Mouse (Mus musculus): ENCODE results near the gene Zscan2.

Gene Zscan2

DNA sequence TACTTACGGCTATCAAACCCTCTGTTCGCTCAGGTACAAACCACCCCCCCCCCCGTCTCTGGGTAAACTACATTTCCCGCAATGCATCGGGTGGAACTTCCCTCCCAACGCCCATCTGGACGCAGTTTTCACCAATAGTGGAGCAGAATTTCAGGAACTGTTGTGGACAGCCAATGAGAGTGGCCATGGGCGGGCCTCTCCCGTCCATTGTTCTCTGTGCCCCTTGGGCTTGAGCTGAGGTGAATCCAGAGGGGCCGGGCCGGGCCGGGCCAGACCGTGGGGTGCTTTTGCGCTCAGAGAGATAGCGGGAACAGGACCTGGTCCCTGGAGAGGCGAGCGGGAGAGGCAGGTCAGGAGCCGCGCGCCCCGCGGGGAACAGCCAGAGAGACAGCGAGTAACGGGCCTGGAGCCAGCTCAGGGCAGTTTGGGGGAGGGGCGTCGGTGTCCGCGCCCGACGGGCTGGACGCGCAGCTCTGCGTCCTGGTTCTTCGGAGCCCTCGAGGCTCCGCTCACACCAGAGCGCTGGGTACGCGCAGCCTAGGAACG lies at the start of gene Zscan2:
Gene Zscan2 (plus strand): TSS at position 192 of the 546 bp plus-strand sequence.
- DNase-seq (ENCODE audit: low spot score), result peak; percentile 97

DNA sequence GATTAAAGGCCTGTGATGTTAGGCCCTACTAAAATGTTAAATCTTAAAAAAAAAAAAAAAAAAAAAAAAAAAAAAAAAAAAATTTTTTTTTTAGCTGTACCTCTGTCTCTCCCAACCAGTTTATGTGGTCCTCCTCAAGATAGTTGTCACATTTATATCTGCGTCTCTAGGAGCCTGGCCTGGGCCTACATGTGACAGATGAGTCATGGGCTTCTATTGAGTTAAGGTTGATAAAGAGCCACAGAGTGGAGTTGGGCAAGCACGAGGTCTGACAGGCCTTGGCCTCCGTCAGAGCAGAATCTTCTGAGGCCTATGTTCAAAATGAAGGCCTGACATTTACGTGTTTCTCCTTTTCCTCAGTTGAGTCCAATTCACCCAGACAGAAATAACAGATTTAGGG lies 47.3 kb upstream of the Zscan2 start:
- no peak for DNase-seq (ENCODE audit: low spot score)

DNA sequence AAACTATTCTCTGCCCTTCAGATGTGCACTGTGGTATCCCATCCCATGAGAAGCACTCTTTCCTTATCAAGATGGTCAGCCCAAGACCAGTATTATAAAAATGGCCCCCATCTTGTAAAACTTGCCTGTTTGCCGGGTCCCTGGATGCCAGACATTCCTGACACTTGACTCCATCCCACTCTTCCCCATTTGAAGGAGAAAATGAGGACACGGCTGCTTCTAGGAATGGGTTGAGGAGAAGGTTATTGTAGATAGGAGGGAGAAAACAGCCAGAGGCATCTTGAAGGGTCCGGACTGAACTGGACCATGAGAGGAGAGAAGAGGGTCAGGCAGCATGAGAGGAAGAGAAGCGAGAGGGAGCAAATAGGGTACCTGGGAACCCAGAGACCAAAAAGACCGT lies 44.1 kb upstream of the Zscan2 start:
- no peak for DNase-seq (ENCODE audit: low spot score)

DNA sequence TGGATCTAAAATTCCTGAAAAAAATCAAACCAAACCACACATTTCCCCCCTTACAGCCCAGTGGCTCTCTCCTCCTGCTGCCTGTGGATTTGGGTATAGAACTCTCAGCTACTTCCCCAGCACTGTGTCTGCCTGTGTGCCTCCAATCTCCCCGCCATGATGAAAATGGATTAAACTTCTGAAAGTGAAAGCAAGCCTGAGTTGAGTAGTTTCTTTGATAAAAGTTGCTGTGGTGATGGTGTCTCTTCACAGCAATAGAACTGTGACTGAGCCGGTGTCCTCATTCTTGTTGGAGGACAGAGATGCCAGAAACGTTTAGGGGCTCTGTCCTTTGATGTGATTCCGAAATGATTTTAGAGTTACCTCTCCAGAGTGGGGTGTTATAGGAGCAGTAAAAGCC lies 39.9 kb upstream of the Zscan2 start:
- no peak for DNase-seq (ENCODE audit: low spot score)

DNA sequence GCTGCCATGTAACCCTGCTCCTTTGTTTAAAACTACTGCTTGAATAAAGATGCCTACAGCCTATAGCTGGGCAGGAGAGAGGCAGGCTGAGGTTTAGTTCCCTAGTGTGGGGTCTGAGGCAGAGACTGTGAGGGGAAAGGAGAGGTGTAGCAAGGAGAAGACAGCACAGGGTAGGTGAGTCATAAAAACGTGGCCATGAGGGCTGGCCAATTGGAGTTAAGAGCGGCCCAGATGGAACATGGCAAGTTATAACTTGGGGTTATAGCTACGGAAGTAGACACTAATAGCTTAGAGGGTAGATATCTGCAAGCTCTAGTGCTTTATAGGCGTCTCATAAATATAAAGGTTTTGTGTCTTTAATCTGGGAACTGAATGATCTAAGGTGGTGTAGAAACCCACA lies 37.5 kb upstream of the Zscan2 start:
- DNase-seq (ENCODE audit: low spot score), result no peak

DNA sequence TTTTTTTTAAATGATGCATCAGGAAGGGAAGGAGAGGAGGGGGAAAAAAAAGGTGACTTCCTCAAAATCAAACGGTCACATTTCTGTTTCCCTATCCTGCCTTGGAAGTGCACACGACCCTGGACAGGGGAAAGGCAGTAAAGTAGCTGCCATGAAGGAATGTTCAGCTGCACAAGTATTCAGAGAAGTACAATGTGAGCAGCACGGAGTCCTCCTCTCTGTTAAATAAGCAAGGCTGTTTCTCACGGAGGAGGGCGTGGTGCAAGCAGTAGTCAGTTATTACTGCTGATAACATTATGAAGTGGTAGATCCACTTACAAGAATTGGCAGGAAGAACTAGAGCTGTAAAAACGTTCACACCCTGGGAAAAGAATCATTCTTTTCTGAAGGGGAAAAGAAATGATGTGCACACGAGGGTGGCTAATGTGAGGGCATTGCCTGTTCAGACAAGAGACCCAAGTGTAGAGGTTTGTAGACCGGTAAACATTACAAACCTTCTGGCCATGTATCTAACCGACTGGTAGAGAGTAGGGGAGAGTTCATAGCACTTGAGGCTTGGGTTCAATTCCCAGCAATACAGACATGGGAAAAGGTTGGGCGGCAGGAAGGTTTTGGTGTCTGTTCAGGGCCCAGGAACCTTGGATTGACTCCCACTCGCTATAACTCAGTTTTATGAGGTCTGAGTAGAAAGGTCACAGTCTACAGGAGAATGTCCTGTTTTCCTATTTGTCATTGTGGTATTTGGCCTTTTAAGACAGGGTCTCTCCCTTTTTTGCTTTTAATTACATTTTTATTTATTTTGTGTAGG lies 36.6 kb upstream of the Zscan2 start:
- DNase-seq (ENCODE audit: low spot score), result no peak

DNA sequence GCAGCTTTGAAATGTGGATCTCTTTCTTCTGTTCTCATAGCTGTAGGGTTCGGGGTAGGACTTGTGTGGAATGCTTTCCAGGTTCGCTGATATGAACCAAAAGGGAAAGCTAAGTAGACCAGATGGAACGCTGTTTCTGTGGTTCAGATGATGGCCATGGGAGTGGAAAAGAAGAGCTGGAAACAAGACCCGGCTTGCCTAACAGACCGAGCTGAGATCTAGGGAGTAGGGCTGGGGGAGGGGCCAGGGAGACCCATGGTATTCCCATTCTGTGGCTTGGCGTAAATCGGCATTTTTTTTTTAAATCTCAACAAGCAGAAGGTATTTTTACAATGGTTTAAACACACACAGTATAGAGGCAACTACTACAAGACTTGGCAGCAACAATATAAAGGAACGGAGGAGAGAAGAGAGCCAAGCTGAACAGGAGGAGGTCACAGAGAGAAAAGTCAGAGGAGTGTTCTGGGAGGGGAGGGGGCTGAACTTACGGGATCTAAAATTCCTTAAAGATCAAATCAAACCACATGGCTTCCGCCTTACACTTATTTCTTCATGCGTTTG lies 34.8 kb upstream of the Zscan2 start, which contains the start of gene Iqgap1:
Gene Iqgap1 (minus strand): TSS at position 132 of the 561 bp plus-strand sequence.
- DNase-seq (ENCODE audit: low spot score), result no peak

DNA sequence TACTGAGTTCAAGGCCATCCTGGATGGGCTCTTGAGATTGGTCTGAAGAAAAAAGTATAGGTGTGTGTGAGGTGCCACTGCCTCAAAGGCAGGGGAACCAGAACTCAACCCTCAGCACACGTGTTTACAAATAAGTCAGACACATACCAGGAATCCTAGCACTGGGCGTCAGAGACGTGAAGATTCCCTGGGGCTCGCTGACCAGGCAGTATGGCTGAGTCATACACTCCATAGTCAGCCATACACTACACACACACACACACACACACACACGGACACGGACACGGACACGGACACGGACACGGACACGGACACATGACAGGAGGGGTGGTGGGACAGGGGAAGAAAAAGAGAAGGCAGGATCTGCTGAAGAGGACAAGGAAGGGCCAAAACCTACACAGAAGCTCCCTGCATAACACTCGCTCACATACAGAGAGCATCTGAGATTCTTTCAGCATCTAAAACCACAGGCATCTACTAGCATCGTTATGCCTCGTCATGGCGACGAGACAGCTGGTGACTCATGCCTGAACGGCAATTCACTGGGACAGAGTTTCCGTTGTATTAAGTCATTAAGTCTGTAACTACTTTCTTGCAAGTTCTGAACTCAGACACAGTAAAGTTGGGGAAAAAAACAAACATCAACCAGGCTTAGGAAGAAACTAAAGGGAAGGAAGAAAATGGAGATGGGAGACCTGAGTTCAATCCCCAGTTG lies 32.4 kb upstream of the Zscan2 start:
- peak; percentile 41 for DNase-seq (ENCODE audit: low spot score)

DNA sequence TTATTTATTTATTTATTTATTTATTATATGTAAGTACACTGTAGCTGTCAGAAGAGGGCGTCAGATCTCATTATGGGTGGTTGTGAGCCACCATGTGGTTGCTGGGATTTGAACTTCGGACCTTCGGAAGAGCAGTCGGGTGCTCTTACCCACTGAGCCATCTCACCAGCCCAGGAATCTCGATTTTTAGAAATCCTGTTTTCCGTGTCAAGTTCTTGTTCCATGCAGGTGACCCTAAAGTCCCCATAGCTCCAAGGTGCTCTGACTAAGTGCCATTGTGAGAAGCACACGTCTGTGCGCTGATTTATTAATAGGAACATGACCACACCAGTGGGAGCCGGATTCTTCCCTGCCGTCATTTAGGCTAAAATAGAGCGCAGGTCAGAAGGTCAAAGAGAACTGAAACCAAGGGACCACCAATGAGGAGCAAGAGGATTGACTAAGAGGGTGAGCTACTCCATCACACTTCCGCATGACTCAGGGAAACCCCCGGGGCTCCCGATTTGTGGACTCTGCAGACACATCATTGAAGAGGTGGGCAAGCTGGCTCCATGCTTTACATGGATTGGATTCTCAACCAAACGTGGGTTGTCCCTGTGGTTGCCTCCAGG lies 30.4 kb upstream of the Zscan2 start:
- DNase-seq (ENCODE audit: low spot score), result no peak

DNA sequence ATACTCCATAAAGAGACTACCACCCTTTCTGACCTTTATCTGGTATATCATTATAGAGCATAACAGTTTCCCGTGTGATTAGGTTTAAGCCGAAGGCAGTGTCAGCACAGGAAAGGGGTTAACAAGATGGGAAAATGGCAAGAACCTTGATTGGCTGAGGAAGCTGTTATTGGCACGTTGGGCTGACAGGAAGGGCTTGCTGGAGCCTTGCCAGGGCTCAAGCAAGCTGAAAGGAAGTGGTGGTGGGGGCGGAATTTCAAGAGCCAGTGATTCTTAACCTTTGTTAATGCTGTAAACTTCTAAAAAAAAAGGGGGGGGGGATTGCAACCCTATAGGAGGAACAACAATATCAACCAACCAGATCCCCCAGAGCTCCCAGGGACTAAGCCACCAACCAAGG lies 28.5 kb upstream of the Zscan2 start:
- DNase-seq (ENCODE audit: low spot score), result no peak

DNA sequence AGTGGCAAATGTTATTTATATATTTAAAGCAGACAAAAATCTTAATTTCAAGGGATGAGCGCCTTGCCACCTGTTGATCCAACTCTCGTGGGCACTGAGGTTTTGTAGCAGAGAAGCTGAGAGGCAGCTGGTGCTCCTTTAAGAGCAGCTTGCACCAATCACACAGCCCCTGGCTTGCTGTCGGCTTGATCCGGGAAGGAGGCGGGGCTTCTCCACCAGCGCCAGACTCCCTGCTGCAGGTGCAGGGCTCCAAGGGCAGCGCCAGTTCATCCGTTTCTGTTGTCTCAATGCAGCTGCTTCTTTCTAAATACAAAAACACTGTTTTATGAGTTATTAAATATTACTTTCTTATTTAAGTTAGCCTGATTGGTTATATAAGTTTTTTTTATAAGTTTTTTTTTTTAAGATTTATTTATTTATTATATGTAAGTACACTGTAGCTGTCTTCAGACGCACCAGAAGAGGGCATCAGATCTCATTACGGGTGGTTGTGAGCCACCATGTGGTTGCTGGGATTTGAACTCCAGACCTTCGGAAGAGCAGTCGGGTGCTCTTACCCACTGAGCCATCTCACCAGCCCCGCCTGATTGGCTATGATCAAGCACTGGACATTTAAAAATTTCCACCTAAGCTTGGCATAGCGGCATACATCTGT lies 27.6 kb upstream of the Zscan2 start:
- DNase-seq (ENCODE audit: low spot score), result peak; percentile 79

DNA sequence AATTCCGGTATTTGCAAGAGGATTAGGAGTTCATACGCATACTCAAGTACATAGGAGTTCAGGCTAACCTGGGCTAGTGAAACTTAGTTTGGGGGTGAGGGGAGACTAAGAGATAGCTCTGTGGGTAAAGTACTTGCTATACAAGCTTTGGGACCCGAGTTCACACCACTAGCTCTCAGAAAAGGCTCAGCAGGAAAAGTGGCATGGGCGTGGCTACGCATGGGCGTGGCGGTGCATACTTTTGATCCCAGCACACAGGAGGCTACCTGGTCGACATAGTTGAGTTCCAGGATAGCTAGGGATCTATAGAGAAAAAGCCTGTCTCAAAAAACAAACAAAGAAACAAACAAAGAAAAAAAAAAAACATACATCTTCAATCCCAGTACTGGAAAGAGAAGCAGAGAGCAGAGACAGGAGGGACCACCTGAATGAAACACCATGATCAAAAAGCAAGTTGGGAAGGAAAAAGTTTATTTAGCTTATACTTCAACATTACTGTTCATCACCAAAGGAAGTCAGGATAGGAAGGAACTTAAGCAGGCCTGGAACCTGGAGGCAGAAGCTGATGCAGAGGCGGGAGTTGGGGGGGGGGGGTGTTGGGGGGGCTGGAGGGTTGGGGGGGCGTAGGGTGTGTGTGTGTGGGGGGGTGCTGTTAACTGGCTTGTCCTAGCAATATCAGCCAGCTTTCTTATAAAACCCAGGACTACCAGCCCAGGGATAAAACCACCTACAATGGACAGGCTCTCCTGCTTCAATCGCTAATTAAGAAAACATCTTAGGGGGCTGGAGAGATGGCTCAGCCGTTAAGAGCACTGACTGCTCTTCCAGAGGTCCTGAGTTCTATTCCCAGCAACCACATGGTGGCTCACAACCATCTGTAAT lies 26.8 kb upstream of the Zscan2 start:
- peak; percentile 23 for DNase-seq (ENCODE audit: low spot score)

DNA sequence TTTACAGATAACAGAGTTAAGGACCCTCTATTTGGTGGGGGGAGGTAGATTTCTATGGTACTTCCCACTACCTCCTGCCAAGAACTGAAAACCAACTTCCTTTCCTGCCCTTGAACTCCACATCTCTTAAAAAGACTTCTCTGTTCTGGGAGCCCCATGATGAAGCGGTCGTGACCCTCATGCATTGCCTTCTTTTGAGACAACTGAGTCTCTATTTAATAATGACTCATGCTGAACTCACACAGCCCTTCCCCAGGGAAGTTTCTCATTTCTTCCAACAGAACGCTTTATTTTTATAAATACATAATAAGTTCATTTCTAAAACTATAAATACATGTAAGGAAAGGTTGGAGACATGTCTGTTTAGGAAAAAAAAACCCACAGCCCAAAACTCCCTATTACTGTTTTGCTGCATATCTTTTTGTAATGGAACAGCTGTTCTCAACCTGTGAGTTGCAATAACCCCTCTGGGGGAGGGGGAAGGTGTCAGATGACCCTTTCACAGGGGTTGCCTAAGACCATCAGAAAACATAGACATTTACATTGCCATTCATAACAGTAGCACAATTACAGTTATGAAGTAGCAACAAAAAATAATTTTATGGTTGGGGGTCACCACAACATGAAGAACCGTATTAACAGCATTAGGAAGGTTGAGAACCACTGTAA lies 24.6 kb upstream of the Zscan2 start:
- DNase-seq (ENCODE audit: low spot score), result no peak

DNA sequence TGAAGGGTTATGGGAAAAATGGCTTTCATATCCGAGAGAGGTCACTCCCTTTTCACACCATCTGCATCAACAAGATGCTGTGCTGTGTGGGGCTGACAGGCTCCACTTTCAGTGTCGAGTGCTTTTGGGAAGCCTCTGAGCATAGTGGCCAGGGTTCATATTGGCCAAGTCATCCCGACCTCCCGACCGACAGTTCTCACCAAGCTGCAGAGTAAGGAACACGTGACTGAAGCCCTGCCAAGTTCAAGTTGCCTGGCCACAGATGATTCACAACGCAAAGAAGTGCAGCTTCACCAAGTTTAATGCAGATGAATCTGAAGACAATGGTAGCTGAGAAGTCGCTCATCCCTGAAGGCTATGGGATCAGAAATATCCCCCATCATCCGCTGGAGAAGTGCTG lies 23.0 kb upstream of the Zscan2 start:
- DNase-seq (ENCODE audit: low spot score), result no peak

DNA sequence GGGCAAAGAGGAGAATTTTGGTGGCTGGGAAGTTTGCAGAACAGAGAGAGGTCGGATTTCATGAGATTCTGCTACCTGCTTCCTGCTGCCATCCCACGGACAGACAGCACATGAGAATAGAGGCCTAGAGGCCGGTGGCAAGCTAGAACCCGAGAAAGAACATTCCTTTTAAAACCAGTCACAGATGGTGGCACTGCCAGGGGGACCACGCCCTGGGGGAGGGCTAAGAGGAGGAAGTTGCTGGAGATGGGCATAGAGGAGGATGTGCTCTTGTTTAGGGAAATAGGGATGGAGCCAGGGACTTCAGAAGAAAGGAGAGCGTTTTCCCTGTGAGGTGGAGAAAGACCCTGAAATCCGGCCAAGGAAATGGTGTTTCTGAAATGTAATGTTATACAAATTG lies 22.5 kb upstream of the Zscan2 start:
- no peak for DNase-seq (ENCODE audit: low spot score)

DNA sequence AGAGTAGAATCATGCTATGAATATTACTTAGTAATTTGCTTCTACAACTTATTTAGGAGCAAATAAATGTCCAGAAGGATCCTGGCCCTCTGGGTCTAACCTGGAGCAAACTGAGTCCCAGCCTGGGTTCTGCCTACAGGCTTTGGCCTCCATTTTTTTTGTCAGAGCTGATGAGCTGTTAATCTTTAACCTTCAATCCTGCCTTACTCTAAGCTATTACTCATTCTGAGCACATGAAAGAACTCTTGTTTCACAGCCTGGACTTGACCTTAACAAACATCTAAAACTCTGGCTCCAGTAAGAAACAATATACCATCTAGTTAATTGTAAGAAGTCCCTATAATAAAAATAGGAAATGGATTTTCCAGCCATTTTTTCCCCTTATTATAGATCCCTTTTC lies 21.0 kb upstream of the Zscan2 start:
- DNase-seq (ENCODE audit: low spot score), result no peak

DNA sequence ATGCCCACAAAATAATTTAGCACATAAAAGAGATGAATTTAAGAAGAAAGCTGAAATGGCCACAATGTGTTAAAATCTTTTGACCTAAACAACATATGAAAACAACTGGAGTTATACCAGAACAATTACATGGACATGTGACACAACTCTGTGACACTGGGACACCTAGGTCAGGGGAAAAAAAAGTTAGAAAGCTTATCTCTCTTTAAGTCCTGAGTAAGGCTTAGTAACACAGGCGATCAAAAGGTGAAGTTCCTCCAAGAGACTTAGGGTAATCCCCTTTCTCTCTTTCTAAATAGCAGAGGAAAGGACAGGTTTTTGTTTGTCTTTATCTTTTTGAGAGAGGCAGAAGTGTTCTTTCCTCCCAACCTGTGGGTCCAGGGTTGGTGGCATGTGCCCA lies 20.5 kb upstream of the Zscan2 start:
- no peak for DNase-seq (ENCODE audit: low spot score)

DNA sequence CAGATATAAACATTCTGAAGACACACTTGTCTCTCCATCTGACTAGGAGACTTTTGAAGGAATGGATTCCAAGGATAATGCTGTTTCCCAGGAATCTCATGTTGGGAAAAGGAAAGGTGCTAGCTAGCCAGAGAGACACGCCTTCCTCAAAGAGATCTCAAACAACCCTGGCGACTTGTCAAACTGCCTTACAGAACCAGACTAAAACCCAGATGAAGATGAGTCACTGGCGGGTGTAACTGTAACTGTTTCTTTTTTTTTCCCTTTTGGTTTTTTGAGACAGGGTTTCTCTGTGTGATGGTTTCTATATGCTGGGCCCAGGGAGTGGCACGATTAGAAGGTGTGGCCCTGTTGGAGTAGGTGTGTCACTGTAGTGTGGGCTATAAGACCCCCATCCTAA lies 19.8 kb upstream of the Zscan2 start:
- no peak for DNase-seq (ENCODE audit: low spot score)

DNA sequence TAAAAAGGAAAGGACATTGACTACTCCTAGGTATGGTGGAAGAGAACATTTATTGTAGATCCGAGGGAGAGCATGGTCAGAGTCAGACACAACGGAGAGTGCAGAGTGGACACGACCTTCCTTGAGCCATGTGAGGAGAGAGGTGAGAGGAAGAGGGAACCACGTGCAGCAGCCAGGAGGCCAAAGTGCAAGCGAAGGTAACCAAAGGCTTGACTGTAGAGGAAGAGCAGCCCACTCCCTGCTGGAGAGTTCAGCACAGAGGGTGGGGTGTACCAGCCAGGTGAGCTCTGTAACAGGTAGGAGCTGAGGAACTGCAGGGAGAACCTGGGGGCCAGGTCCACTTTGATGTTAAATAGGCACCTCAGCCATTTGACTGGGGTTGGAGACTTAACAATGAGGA lies 18.6 kb upstream of the Zscan2 start:
- DNase-seq (ENCODE audit: low spot score), result no peak

DNA sequence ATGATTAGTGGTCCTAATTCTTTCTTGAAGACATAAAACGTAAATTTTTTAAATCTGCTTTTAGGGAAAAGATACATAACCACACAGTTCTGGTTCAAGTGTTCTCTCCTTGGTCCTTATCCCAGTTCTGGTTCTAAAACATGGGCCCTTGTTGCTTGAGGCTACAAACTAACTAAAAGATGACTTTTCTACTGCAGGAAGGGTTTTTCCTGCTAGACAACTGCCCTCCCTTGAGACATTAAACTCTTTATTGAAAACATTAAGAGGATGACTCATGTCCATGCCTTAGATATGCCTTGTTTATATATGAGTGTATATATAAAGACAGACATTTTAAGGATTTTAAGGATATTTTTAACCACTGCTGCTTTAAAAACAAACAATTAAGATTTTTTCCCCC lies 17.5 kb upstream of the Zscan2 start:
- DNase-seq (ENCODE audit: low spot score), result no peak

All from embryo, embryonic 10 days (tissue).